Mouse (Mus musculus): ENCODE measurements at regions not wholly inside any gene's neighbourhood (a gene's known extent, or its start where the extent isn't known, plus 50 kb on each side); places are given as distances from the start of the nearest gene placed in this dataset.

DNA sequence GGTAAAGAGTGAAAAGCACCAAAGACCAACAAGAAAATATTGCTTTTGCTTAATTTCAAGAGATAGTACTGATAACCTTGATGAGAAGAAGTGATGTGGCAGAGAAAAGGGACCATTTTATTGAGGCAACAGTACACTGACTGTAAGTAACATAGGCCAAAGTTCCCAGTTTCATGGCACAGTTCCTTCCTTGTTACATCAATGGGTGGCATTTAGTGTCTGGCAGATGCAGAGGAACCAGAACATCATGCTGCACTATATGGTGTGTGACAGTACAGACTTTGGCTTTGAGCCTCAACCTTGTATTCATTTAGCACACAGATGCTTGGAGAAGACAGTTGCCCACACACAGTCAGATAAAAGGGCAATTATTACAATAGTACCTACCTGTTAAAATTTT, 123.7 kb upstream of the Tent5a start:
- no peak for DNase-seq

DNA sequence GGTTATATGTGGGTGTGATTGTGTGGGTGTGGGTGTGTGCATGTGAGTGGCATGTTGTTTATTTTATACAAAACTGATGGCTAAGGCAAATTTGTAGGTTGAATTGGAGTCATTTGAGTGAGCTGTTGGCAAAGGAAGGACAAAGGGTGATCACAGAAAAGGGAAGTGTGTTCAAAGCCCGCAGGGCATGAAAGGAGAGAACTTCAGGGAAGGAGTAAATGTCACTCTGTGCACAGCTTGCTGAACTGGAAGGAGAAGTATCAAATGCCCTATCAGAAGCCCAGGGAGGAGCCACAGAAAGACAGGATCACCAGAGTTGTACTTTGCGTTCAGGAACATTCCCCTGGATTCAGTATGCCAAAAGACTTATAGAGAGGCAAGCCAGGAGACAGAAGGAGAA, 122.3 kb upstream of the Tent5a start:
- DNase-seq: no peak

DNA sequence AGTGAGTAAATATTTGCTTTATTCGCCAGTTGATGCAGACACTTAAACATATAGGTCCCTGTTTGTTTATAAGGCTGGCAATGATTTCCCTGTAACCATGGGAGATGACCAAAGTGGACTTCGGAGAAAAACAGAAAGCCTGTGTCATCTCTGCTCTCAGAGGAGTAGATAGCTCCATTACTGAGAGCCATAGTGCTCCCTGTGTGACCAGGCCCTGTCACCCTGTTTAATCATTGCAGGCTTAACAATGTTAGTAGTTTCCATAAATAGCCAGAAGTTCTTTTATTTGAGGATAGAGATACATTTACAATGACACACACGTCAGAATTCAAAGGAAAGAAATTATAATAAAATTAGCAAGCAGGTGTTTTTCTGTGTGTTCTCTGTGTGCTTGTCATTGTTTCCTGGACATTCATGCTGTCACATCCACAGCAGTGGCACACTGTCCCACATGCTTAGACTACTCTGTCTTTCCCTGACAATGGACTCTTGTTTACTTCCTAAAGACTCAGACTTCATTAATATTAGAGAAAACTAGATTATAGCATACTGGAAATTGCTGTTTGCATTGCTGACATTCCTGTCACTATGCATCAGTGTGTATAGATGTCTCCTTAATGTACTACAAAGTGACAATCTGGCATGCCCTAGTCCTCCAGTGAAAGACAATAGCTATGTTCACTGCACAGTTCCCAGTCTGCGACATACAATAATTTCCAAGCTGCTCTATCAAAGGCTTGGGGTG, 115.8 kb upstream of the Tent5a start:
- no peak for DNase-seq

DNA sequence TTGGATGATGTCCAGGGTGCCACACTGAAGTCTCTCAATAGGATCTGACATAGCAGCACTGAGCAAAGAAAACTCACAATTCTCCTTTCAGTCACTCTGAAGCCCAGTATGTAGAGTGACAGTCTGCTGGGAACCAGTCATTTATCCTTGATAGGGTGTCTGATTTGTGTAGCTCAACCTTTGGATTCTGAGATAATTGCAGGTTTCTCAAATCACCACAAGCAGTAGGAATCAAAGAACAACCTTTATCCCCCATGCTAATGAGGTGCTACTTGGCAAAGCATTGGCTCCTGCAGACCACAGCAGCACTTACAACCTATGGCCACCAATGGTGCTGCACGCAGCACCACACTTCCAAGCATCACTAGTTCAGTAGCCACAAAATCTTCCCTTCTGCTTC, 112.5 kb upstream of the Tent5a start:
- peak in 1 of 2 experiments; percentile 6 for DNase-seq

DNA sequence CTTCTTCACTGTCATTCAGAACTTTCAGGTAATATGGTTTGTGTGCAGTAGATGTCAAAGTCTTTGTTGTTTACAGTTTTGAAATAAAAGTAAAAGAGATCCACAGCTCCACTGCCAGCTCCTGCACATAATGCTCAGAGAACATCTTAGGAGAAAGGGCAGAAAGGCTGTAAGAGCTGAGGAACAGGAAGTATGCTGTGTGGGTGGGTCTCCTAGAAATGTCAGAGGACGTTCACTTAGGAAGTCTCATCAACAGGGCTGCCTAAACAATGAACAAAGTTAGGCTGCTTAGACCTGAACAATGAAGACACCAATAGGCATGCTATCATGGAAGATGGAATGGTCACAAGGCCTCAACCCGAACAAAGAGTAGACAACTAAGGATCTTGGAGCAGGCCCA, 105.1 kb upstream of the Tent5a start:
- no peak for DNase-seq

DNA sequence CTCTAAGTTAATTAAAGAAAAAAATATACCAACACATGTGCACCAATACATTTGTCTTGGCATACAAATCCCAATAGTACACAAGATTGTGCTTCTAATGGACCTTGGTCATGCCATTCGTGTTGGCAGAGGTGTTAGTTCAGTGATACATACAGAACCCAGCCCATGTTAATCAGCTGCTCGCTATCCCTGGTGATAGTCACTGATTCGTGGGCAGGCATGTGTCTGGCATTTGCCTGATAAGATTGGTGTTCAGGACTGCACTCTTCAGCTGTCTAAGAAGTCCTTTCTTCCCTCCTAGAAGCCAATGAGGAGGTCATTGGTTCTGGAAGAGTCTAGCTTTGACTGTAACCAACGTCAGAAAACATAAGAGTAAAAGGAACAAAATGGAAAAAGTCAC, 99.7 kb upstream of the Tent5a start:
- no peak for DNase-seq

DNA sequence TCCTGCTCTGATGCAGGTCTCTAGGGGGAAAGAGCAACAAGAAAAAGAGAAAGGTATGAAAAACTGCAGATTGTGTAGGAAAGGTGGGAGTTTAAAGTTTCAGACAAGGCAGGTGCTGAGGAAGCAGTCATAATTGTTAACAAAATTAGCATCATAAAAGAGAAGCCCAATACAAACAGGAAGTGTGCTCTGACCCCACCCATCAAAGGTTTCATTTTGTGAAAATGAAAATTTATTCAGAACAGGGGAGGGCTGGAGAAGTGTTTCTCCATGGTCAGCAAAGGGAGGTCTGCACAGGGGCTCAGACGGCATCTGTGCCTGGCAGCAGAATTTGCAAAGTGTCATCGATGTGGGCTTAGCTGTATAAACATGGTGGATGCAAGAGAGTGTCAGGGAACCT, 96.8 kb upstream of the Tent5a start:
- no peak for DNase-seq

DNA sequence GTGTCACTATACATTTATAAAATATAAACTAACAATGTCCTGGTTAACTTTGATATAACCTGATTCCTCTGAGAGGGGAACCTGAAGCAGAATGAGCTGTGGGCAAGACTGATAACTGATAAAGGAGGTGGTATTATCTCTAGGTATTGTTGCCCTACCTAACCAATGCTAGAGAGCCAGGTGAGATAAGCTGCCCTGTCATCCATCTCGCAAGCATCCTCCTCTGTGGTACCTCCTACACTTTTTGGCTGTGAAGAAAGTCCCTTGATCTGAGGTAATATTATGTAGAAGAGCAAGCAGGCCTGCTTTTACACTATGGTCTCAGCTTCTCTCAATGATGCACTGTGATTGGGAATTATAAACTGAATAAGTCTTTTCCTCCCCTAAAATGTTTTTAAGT, 87.2 kb upstream of the Tent5a start:
- no peak for DNase-seq

DNA sequence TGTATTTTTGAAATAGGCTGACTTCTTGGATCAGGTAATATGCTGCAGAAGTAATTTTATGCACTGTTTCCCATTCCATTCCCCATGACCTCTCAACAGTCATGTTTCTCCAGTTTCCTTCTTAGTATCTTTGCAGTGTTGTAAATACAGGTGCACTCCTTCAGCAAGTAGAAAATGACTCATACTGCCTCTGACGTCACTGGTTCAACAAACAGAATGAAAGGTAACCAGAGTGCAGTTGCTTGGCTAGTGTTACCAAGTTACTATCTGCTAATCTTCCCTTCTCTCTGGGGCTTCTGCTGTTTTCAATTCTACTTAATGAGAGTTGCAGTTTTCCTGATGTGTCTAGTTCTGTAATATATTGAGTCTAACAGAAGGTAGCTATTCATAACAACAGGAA, 86.7 kb upstream of the Tent5a start:
- no peak for DNase-seq

DNA sequence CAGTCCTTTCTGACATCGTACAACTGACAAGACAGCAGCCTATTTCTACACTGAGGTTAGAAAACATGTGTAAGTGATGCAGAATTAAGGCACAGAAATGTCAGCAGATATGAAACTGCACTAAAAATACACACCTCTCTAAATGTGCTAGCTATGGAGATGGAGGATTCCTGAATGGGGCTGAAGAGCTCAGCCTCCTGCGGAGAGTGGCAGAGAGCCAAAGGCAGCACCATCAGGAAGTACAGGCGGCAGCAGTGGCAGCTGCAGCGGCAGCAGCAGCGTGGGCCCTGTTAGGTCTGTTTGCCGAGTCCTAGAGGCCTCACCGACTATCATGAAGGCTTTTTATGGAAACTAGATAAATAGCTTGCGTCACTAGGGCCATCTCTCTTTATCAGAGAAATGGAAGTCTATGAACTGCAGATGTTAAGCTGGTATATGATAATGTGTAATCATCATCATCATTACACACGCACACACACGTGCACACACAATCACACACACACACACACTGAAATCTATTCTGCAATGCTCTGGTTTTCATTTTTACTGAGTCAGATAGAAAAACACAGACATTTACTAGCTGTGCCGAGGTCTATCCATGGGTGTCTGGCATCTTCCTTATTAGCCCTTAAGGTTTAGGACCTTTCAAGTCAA, 83.6 kb upstream of the Tent5a start:
- peak; percentile 37 to 55 for DNase-seq

DNA sequence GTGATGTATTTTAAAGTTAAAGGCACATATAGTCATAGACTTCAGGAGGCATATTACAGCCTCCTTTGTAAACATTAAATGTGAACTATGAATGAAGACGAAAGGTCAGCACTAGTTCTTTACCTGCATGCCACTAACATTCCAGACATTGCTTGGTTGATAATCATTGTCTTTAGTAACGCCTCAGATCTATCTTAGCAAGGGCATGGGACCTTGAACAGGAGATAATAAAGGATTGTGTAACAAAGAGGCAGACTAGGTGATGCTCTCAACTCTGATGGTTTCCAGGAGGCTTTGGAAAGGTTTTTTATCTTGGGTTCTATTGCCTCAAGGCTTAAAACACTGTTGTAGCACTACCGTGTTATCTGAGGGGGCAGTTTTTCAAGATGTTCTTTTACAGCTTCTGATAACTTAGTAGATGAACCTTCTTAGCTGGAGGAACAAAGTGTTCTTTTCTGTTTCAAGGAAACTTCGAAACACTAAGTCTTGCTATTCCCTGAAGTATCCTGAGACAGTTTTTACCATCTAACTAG, 82.9 kb upstream of the Tent5a start:
- no peak for DNase-seq

DNA sequence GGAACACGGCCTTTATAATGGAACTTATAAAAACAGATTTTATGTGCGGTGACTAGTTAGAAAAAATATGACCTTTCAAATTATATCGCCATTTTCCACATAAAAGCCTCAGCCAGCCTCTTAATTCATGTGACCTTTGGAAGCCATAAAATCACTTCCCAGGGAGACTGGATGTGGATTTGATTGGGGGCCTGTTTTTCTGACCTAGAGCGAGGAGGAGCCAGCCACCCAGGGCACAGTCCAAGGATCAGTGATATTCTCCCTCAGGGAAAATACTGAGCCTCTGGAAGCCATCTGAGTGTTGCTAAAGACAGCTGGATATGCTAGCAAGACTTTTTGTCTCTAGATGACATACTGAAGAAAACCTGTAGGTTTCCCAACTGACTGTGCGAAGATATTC, 81.3 kb upstream of the Tent5a start:
- DNase-seq: peak; percentile 54 to 68

DNA sequence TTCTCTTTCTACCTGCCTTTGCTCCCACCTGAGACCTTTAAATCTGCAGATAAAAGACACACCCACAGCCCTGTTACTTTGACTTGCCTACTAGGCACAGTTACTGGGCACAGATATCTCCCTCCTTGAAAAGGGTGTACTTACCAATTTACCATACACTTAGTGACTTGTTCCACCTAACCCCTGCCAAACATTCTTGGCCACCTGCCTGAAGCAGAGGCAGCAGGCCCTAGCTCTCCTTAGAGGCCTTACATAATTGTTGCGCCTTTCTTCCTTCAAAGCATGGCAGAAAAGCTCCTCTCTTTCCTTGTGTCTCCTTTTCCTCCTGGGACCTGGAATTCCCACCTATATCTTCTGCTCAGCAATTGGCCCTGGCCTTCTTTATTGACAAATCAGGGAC, 80.4 kb upstream of the Tent5a start:
- peak; percentile 9 to 13 for DNase-seq

DNA sequence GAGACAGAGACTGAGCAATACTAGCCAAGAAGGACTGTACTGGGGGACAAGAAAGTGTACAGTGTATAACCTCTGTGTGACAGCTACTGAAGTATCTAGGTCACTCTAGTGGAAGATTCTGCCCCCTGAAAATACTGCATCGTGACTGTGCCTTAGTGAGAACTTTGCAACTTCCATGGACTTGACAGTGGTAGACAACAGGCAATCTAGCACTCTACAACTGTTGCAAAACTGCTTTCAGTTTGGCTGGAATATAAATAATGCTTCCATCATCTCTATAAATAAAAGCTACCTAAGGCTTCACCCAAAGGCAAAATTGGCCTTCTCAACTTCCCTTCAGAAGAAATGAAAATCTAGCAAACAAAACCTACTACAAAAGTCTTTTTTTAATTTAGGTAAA, 74.6 kb upstream of the Tent5a start:
- DNase-seq: no peak

DNA sequence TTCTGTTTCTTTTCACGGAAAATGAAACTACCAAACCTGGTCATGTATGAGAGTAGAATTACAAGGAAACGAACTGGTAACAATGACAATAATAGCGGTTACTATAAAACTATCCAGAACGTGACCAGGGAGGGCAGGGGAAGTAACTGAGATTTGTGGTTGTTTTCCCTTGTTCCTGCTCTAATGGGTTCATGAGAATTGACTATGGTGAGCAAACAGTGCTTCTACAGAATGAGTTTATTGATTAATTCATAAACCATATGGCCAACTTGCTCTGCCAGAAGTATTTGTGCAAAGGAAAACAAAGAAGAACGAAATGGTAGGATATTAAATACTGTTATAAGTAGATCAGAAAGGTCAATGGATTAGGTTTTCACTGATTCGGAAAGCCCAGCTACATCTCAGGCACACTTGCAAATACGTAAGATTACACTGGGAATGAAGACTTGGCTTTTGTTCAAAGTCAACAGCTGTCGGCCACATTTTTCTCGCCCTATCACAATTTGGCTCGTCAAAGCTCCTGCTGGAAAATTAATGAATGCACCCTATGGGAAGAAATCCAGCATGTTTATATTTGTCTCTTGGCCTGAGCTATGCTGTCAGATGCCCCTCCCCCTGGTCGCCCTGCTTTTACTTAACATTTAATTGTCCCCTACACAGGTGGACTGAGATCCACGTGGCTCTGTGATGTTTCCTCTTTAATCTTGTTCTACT, 73.6 kb upstream of the Tent5a start:
- DNase-seq: peak; percentile 5 to 15

DNA sequence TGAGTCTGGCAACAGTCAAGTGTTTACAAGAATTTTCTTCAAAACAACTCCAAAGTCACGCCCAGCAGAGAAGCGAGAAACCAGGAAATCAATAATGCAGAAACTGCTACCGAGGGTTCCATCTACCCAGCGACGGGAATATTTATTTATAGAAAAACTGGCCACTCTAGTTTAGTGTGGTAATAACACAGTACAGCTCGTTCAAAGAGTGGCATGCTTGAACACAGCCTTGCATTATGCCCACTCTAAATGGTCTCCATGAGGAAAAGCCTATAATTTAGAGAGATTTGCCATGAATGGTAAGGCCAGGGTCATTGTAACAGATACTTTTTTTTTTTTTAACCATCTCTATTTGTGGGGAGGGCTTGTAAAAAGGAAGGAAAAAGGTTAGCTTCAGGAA, 67.8 kb upstream of the Tent5a start:
- no peak for DNase-seq

DNA sequence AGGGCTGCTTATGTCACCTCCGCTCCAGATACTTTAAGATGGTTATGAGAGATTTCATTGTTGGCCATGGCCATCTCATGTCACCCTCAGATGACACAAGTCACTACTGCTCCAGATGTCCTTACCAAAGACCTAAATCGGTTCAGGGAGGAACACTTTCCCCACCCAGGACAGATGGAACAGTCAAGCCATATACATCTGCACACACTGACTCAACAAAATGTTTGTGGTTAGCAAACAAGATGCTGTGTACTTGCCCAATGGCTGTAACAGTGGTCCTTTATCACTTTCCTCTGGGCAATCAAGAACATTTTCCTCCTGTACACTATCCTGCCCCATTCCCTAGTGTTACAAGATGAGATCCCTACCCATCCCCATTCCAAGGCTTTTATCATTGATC, 64.1 kb upstream of the Tent5a start:
- DNase-seq: no peak

DNA sequence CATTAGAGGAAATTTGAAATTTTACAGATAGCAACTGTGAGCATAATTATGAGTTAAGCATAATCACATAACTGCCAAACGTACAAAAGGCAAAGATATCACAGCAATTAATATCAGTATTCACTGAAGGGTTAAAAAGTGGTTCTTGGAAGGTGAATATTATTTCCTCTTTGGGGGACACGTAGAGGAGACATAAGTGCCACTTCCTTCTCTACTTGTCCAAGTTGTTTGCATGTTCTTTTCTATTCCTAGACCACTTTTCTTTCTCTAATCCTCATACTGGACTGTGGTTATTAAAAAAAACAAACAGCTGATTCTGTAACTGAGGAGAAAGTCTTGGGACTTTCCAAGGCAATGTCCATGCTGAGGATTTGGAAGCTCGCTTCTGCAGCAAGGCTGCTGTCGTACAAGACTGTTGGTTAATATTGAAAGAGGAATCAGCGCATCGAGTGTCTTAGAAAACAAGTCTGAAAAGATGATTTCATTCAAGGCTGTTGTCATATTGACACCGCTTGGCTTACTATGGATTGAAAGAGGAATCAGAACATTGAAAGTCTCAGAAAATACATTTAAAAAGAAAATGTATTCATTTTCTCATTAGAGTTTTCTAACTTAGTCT, 61.7 kb upstream of the Tent5a start:
- DNase-seq: no peak

DNA sequence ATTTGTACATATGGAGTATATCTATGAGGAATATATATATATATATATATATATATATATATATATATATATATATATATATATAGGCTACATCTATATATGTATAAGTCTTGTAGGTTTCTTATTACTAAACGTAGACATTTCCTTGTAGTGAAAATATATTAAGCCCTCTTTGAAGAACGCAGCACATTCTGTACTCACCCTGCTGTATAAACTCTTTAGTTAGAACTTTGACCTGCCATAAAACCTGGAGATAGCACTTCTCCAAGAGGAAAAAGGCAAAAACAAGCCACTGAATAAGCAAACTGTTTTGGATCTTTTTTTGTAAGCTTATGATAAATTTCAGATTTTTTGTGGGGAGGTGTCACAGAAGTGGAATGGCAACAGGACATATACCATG, 55.3 kb upstream of the Tent5a start:
- no peak for DNase-seq

DNA sequence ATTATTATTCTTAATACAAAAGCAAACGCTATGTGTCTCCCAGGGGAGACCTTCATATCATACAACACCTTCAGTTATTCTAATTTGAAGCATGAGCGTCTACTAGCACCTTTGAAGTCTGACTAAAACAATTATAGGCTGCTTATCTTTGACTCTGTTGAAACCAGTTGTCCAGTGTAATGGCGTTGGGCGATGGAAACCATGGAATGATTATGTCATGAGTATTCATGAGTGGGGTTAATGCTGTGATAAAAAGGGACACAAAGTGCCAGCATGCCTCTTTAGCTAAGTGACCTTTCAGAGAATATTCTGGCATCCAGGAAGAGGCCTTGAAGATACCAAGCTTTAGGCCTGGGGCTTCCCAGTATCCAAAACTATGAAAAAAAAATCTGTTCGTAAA, 53.6 kb upstream of the Tent5a start:
- no peak for DNase-seq

DNA sequence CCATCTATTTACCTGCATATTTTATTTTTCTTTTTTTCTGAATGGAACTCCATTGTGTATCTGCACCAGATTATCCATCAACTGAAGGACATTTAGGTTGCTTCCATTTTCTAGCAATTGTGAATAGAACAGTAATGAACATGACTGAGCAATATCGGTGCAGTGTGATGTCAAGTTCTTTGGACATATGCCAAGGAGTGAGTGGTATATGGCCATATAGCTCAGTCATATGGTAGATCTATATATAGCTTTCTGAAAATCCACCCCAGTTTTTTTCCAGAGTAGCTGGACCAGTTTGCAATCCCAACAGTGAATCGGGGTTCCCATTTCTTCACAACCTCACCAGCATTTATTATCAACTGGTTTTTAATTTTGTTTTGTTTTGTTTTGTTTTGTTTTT, 52.0 kb upstream of the Tent5a start:
- DNase-seq: no peak
